Mouse (Mus musculus) kidney, embryonic 14.5 days (tissue): Measurements from ENCODE around the gene Alppl2. TPM values are rescaled to one million over a fixed set of nuclear protein-coding genes. Genes with fewer than 3 reads are reported as not detected.
A peak's percentile ranks its signal among the peaks of the same experiment; 100 is the strongest.

Source experiments
- ATAC-seq: fragments of 200-750 bp; cut with Nextera tagmentation; 2 replicates; pipeline ENCODE4 v1.8.0; 2017; ENCODE audit warnings: moderate number of reproducible peaks, mild to moderate bottlenecking, moderate TSS enrichment, moderate library complexity; ENCODE audit not compliant: low FRiP score, low TSS enrichment
- H3K27ac ChIP-seq: fragments of 300-500 bp; sonication (generic); 2 replicates; pipeline ENCODE4 v1.5.1; 2014; ENCODE audit warnings: low read depth, mild to moderate bottlenecking, low read length, moderate library complexity, mixed read lengths
- H3K27me3 ChIP-seq: fragments of 300-500 bp; sonication (generic); 2 replicates; pipeline ENCODE4 v1.6.1; 2014; ENCODE audit warnings: mild to moderate bottlenecking, low read length; ENCODE audit not compliant: control insufficient read depth, insufficient read depth
- H3K36me3 ChIP-seq: fragments of 300-500 bp; sonication (generic); 2 replicates; pipeline ENCODE4 v1.6.1; 2014; ENCODE audit warnings: low read length, mixed read lengths; ENCODE audit not compliant: control insufficient read depth, insufficient read depth
- H3K4me1 ChIP-seq: fragments of 300-500 bp; sonication (generic); 2 replicates; pipeline ENCODE4 v1.6.1; 2014; ENCODE audit warnings: low read length, mixed read lengths; ENCODE audit not compliant: control insufficient read depth, insufficient read depth
- H3K4me2 ChIP-seq: fragments of 300-500 bp; sonication (generic); replicated peaks from 2 replicates; pipeline ENCODE4 v1.6.1; 2014; ENCODE audit warnings: low read depth, mild to moderate bottlenecking, low read length
- H3K4me3 ChIP-seq: fragments of 300-500 bp; sonication (generic); 2 replicates; pipeline ENCODE4 v1.5.1; 2014; ENCODE audit warnings: mild to moderate bottlenecking, low read length
- H3K9ac ChIP-seq: fragments of 300-500 bp; sonication (generic); 2 replicates; pipeline ENCODE4 v1.6.1; 2014; ENCODE audit warnings: low read depth, mild to moderate bottlenecking, low read length, moderate library complexity
- H3K9me3 ChIP-seq: fragments of 300-500 bp; sonication (generic); 2 replicates; pipeline ENCODE4 v1.6.1; 2016; ENCODE audit warnings: low read length; ENCODE audit not compliant: control insufficient read depth
- WGBS: fragments of 180-500 bp; shearing (Covaris S2); extraction: QIAGEN DNeasy Blood & Tissue Kit; methylation state at CpG from one replicate; pipeline ENCODE4 v1.1.7; 2014; 5-methylcytosine and 5-hydroxymethylcytosine counted together
- polyA plus RNA-seq: library from polyadenylated mRNA; unstranded; fragments of >200 nt; fragmentation: Nextera tagmentation; extraction: Ambion mirVana; gene quantifications from 2 replicates; pipeline ENCODE4 v1.2.1, GENCODE M21; 2014

Alppl2 gene
- polyA plus RNA-seq, 1 experiment from 2014 or later, result not detected

DNA sequence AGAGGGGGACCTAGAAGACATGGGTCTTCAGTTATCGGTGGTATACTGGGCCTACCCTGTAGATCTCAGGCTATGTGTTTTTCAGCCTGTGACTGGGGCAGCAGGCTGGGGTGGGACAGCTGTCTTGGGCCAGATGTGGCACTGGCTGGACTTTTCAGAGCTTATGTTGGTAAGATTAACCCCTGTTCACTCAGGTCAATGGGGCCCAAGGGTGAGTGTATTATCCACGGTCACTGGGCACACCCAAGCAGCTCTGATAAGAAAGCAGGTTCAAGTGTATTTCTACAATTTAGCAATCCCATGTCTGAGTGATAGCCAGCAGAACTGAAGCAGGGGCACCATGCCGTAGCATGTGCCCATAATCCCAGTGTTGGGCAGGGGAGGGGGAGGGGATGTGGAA, 12.4 kb upstream of the Alppl2 start:
- Histone ChIP-seq H3K36me3 (no peaks in the 10 kb centered on the region), H3K4me2 (no peak overlapping the region), H3K4me1 (no peaks in the 10 kb centered on the region), H3K4me3 (no peak overlapping the region), H3K9ac (no peak overlapping the region), H3K27me3 (no peaks in the 10 kb centered on the region), H3K27ac (no peak overlapping the region), H3K9me3 (no peaks in the 10 kb centered on the region)
- 92% methylated on average over 3 of the region's 3 CpGs for WGBS
- no peak for ATAC-seq

DNA sequence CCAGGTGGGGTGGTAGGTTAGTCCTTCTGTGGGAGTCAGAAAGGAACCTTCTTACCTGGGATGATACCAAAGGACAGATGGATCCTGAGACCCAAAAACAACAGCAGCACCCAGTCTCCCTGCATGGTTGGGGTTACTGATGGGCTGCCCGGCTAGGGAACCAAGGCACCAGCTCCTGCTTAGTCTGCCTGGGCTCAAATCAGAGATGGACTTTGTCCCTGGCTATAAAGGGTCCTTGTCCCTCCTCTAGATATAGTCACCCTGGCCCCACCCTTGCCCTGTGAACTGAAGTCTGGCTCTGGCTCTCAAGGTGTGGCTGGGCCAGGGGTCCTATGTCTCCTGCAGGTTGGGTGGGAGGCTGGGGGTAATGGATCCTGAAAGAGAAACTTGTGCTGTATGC, 11.7 kb upstream of the Alppl2 start, which contains the start of gene Alpi:
Gene Alpi (minus strand): TSS at position 196 of the 400 bp plus-strand sequence.
- Histone ChIP-seq H3K36me3 (no peaks in the 10 kb centered on the region), H3K27ac (no peak within 1 kb of the TSS), H3K4me2 (no peak within 1 kb of the TSS), H3K9ac (no peak within 1 kb of the TSS), H3K4me3 (no peak within 1 kb of the TSS), H3K4me1 (no peaks in the 10 kb centered on the region), H3K9me3 (no peaks in the 10 kb centered on the region), H3K27me3 (no peaks in the 10 kb centered on the region)
- WGBS, result 100% methylated on average over 1 of the region's 1 CpGs
- no peak for ATAC-seq

DNA sequence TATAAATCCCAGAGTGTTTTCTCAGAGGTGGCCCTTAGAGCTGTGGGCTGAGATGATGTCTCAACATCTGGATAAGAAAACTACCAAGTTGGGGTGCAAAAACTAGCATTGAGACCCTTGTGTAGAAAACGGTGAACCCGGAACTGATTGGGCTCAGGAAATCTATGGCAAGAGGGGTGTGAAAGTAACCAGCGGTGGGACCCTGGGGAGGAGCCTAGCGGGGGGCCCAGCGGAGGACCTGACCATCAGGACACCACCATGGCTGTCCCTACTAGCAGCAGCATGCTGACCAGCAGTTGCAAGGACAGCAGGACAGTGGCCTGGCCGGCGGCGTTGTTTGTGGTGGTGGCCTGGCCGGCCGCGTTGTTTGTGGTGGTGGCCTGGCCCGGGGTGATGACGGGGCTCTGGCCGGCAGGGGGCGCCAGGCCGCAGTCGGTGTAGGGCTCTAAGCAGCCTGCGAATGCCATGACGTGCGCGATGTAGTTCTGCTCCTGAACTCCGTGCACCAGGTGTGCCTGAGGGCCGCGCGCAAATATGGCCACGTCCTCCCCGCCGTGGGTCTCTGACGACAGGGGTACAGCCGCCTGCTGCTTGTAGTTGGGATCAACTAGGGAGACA, 8.7 kb upstream of the Alppl2 start:
- 13% methylated on average over 30 of the region's 30 CpGs for WGBS
- Histone ChIP-seq H3K4me2 (peak overlapping the region; percentile 26; the same call in 1 of the 2 replicates), H3K9ac (no peak overlapping the region), H3K36me3 (no peaks in the 10 kb centered on the region), H3K27ac (no peak overlapping the region), H3K9me3 (no peaks in the 10 kb centered on the region), H3K4me1 (no peaks in the 10 kb centered on the region), H3K4me3 (no peak overlapping the region), H3K27me3 (no peaks in the 10 kb centered on the region)
- ATAC-seq, result peak; percentile 91

DNA sequence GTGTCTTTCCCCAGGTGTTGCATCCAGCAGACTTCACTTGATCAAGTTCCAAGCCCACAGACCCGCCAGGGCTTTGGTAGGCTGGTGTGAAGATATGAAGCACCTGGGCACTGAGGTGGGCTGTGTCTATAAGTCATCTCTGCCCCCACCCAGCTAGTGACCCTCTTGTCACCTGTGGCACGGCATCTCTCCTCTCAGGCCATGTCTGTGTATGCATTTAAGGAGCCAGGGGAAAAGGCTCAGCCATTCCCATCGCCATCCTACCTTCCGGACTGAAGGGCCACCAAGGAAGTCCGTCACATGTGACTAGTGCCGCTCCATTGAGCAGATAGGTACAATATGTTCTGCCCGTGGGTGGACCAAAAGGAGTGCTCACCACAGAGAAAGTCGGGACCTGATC, 5.9 kb upstream of the Alppl2 start:
- no peak overlapping the region for H3K4me2 ChIP-seq
- WGBS, result 73% methylated on average over 8 of the region's 8 CpGs
- no peaks in the 10 kb centered on the region for H3K36me3 ChIP-seq
- ATAC-seq, result no peak
- no peak overlapping the region for H3K9ac ChIP-seq
- H3K9me3 ChIP-seq, result no peaks in the 10 kb centered on the region
- H3K27me3 ChIP-seq, result no peaks in the 10 kb centered on the region
- H3K4me1 ChIP-seq, result no peaks in the 10 kb centered on the region
- no peak overlapping the region for H3K4me3 ChIP-seq
- H3K27ac ChIP-seq, result no peak overlapping the region

DNA sequence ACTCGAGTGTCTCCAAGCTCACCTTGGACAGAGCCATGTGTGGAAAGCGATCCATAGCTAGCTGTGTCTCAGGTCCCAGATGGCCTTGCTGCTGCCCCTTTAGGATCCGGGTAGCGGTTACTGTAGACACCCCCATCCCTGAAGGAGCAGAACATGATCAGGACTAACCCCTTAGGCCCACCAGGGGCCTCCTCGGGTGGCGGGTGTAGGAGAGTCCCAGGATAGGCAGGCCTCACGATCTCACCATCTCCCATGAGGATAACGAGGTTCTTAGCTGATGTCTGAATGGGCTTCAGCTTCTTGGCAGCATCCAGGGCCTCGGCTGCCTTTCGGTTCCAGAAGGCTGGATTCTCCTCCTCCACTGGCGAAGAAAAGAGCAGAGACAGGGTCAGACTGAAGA, 477 bp downstream of the Alppl2 start:
- WGBS, result 91% methylated on average over 11 of the region's 11 CpGs
- Histone ChIP-seq H3K9ac (no peak overlapping the region), H3K36me3 (no peaks in the 10 kb centered on the region)

DNA sequence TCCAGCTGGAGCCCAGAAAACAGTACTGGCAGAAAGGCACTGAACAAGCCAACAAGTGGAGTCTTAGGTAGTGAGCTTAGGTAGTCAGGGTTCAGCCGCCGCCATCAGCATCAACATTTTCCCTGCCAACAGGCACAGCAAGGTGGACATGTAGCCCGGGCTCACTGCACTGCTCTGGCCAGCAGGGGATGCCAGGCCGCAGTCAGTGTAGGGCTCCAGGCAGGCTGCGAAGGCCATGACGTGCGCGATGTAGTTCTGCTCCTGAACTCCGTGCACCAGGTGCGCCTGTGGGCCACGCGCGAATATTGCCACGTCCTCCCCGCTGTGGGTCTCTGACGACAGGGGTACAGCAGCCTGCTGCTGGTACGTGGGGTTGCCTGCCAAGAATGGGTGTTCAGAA, 2.8 kb downstream of the Alppl2 start:
- H3K27ac ChIP-seq, result no peak overlapping the region
- H3K27me3 ChIP-seq, result no peaks in the 10 kb centered on the region
- no peak overlapping the region for H3K4me3 ChIP-seq
- 75% methylated on average over 17 of the region's 17 CpGs for WGBS
- no peak for ATAC-seq
- no peaks in the 10 kb centered on the region for H3K9me3 ChIP-seq
- no peaks in the 10 kb centered on the region for H3K36me3 ChIP-seq
- no peaks in the 10 kb centered on the region for H3K4me1 ChIP-seq
- H3K9ac ChIP-seq, result no peak overlapping the region
- no peak overlapping the region for H3K4me2 ChIP-seq

More for the DNA sequence above, 477 bp downstream of the Alppl2 start:
- Histone ChIP-seq H3K4me2 (no peak overlapping the region), H3K27me3 (no peaks in the 10 kb centered on the region), H3K4me1 (no peaks in the 10 kb centered on the region), H3K27ac (no peak overlapping the region), H3K9me3 (no peaks in the 10 kb centered on the region), H3K4me3 (no peak overlapping the region)
- ATAC-seq, result no peak

DNA sequence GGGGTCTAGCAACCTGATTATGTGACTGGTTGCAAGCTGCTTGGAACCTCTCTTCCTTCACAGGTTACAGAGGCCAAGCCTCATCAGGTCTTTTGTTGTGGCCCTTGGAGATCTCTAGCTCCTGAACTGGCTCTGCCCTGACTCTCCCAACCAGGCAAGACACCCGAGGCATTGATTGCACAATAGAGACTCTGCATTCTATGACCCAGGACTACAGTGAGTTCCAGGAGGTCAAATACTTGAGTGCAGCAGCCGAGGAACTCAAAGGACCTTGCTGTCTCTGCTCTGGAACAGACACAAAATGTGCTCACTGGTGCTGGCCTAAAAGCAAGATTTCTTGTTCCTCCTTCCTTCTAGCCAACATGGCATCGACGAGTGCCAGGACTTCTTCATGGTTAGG, 3.5 kb downstream of the Alppl2 start:
- H3K27ac ChIP-seq, result no peak overlapping the region
- no peaks in the 10 kb centered on the region for H3K36me3 ChIP-seq
- no peak overlapping the region for H3K4me2 ChIP-seq
- no peak overlapping the region for H3K9ac ChIP-seq
- ATAC-seq, result no peak
- H3K4me1 ChIP-seq, result no peaks in the 10 kb centered on the region
- WGBS, result 70% methylated on average over 4 of the region's 4 CpGs
- no peaks in the 10 kb centered on the region for H3K9me3 ChIP-seq
- H3K4me3 ChIP-seq, result no peak overlapping the region
- no peaks in the 10 kb centered on the region for H3K27me3 ChIP-seq

DNA sequence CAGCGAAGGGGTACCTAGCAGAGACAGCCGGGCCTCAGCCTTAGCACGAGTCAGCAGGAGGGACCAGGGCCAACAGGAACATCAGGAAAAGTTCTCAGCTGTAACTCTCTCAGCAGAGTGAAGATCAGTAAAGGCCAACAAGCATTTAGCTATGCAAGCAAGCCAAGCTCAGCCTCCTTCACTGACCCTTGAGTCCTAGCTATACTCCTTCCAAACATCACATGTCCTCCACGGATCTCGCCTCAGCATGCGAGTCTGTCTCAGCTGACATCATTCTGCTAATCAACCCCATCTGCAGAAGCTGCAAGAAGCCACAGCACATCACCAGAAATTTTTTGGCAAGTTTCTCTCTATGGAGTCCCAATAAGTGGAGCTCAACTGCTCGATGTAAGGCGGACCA, 16.0 kb downstream of the Alppl2 start:
- no peak overlapping the region for H3K27ac ChIP-seq
- no peak overlapping the region for H3K4me2 ChIP-seq
- H3K4me3 ChIP-seq, result no peak overlapping the region
- 89% methylated on average over 8 of the region's 8 CpGs for WGBS
- no peaks in the 10 kb centered on the region for H3K36me3 ChIP-seq
- no peak for ATAC-seq
- no peaks in the 10 kb centered on the region for H3K9me3 ChIP-seq
- H3K27me3 ChIP-seq, result no peaks in the 10 kb centered on the region
- H3K9ac ChIP-seq, result no peak overlapping the region
- H3K4me1 ChIP-seq, result no peaks in the 10 kb centered on the region

DNA sequence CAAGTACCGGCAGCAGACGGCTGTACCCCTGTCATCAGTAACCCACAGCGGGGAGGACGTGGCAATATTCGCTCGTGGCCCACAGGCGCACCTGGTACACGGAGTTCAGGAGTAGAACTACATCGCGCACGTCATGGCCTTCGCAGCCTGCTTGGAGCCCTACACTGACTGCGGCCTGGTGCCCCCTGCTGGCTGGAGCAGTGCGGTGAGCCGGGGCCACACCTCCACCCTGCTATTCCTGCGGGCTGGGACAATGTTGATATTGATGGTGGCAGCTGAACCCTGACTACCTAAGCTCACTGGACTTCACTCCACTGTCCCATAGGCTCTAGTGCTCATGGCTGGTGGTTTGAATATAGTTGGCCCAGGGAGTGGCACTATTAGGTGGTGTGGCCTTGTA, 19.0 kb downstream of the Alppl2 start:
- Histone ChIP-seq H3K4me1 (no peaks in the 10 kb centered on the region), H3K9ac (no peak overlapping the region), H3K36me3 (no peaks in the 10 kb centered on the region), H3K9me3 (no peaks in the 10 kb centered on the region), H3K4me3 (no peak overlapping the region), H3K4me2 (no peak overlapping the region), H3K27ac (no peak overlapping the region), H3K27me3 (no peaks in the 10 kb centered on the region)
- ATAC-seq, result 0 out of 2 replicates have a peak, but pooled peaks have one; percentile 18
- 55% methylated on average over 16 of the region's 16 CpGs for WGBS
